In genomic region chr6:90437041-90437440, GRCm38 (mm10) we compare ENCODE assay signal across 26 mouse cellular contexts. TPM values are rescaled to one million over a fixed set of nuclear protein-coding genes. Genes with fewer than 3 reads are reported as not detected.
DNase-seq lines count a peak whose midpoint lies in the region; ATAC-seq and TF ChIP-seq lines count a peak whose summit lies in the region.
"Had no signal": no experiment of that assay in that cellular context is flagged by ENCODE, and none has a peak within 500 bp of the region (broad histone marks: within the 10 kb centered on the region; RNA-seq: fewer than 3 reads in every experiment).

No protein-coding gene starts in this region.

- H3K4me1 ChIP-seq in E14TG2a.4 (replicated peaks; ENCODE audit: low read depth, low read length) = peaks cover 44% of the 10 kb centered on the region
- peaks cover 3% of the 10 kb centered on the region for H3K4me1 ChIP-seq in ES-Bruce4 (ENCODE audit: control insufficient read depth, insufficient read depth, low read length)
- H3K4me1 ChIP-seq in ES-E14 (ENCODE audit: control insufficient read depth in 2 of 2, insufficient read depth in 2 of 2, low read length in 2 of 2, poor library complexity in 1 of 2) = peaks cover 0 to 18% of the 10 kb centered on the region in 2 experiments; a peak in 3 of 4 replicates
- H3K4me1 ChIP-seq: embryonic facial prominence, embryonic 12.5 days had no signal

- ATAC-seq in erythroblast, adult 5-6 weeks (replicated peaks; ENCODE audit: low FRiP score, poor library complexity, severe bottlenecking) = no peak
- ATAC-seq: forebrain, embryonic 14.5 days; forebrain, postnatal 0 days had no signal

- no peak for DNase-seq in ES-E14 (ENCODE audit: low read depth, low spot score)
- DNase-seq in ZHBTc4 (ENCODE audit: low read depth, low spot score) = peak; percentile 51
- no peak for DNase-seq in heart, postnatal 36 days
- no peak for DNase-seq in heart, adult 11 months
- DNase-seq: adrenal gland, adult 2 months; adrenal gland, postnatal 10 days; adrenal gland, postnatal 25 days; cerebellum, adult 11 months; cerebellum, adult 18-20 months; cerebellum, adult 8-10 months; cerebellum, adult 9-11 months; cerebellum, postnatal 14 days; cerebellum, postnatal 36 days; forebrain, postnatal 0 days had no signal

- in situ Hi-C loops in ES-E14 (cut with MboI; ENCODE audit: low sequenced_read_pairs in 2 of 2, unreplicated experiment in 2 of 2) = no loop called here

- TF ChIP-seq CTCF in E14TG2a.4 (conservative IDR thresholded peaks at IDR 0.05; ENCODE audit: low read length) (no peak), ES-Bruce4 (IDR thresholded peaks at IDR 0.05; ENCODE audit: low read depth, low read length) (no peak)

- no peaks in the 10 kb centered on the region for H3K27me3 ChIP-seq in E14TG2a.4 (ENCODE audit: insufficient read depth, low read length)
- no peaks in the 10 kb centered on the region for H3K27me3 ChIP-seq in ES-Bruce4 (ENCODE audit: control insufficient read depth, insufficient read depth, low read length, poor library complexity, severe bottlenecking)
- H3K27me3 ChIP-seq: embryonic facial prominence, embryonic 12.5 days; forebrain, embryonic 12.5 days had no signal

- no peak for TF ChIP-seq EP300 in ES-Bruce4 (IDR thresholded peaks at IDR 0.05; ENCODE audit: insufficient read depth, low read depth, low read length)

- intact Hi-C loops in heart, postnatal 36 days (cut with DNase I) = no loop called here

- TF ChIP-seq POLR2A in ES-Bruce4 (IDR thresholded peaks at IDR 0.05; ENCODE audit: insufficient read depth, low read length) = no peak

- H3K9ac ChIP-seq in ES-Bruce4 (ENCODE audit: low read depth, poor library complexity, severe bottlenecking) (no peak overlapping the region), ES-E14 (ENCODE audit: insufficient read depth, low read depth, low read length, poor library complexity, severe bottlenecking) (peak overlapping the region; percentile 60; the same call in 1 of the 2 replicates)
- H3K9ac ChIP-seq: embryonic facial prominence, embryonic 12.5 days; forebrain, embryonic 12.5 days; forebrain, postnatal 0 days had no signal

- H3K36me3 ChIP-seq in E14TG2a.4 (ENCODE audit: insufficient read depth, low read length) (peaks cover 15% of the 10 kb centered on the region), ES-Bruce4 (ENCODE audit: control insufficient read depth, insufficient read depth, low read length, poor library complexity, severe bottlenecking) (no peaks in the 10 kb centered on the region), ES-E14 (ENCODE audit: control insufficient read depth, insufficient read depth, low read length, poor library complexity, severe bottlenecking) (peaks cover 8% of the 10 kb centered on the region)
- H3K36me3 ChIP-seq: embryonic facial prominence, embryonic 10.5 days; embryonic facial prominence, embryonic 12.5 days; forebrain, embryonic 10.5 days; forebrain, embryonic 12.5 days had no signal

- peak overlapping the region; percentile 70 for H3K27ac ChIP-seq in ES-Bruce4 (ENCODE audit: insufficient read depth, low read length)
- H3K27ac ChIP-seq in ES-E14 (ENCODE audit: insufficient read depth, low read depth, low read length, poor library complexity, severe bottlenecking) = peak overlapping the region; percentile 84
- H3K27ac ChIP-seq: embryonic facial prominence, embryonic 10.5 days; embryonic facial prominence, embryonic 12.5 days; forebrain, embryonic 10.5 days; forebrain, embryonic 12.5 days had no signal

- no peaks in the 10 kb centered on the region for H3K9me3 ChIP-seq in E14TG2a.4 (ENCODE audit: low read length)
- no peaks in the 10 kb centered on the region for H3K9me3 ChIP-seq in ES-Bruce4 (replicated peaks; ENCODE audit: control insufficient read depth, insufficient read depth, low read length, poor library complexity, severe bottlenecking)
- H3K9me3 ChIP-seq in ES-E14 (ENCODE audit: control insufficient read depth, insufficient read depth, low read depth, low read length) = no peaks in the 10 kb centered on the region
- H3K9me3 ChIP-seq: embryonic facial prominence, embryonic 12.5 days; forebrain, embryonic 12.5 days had no signal

- peak overlapping the region; percentile 59 for H3K4me3 ChIP-seq in E14TG2a.4 (replicated peaks; ENCODE audit: low read length)
- peak overlapping the region; percentile 36; the same call in 1 of the 2 replicates for H3K4me3 ChIP-seq in ES-Bruce4 (ENCODE audit: low read depth, low read length)
- peak overlapping the region; percentile 27 to 47 for H3K4me3 ChIP-seq in ES-E14 (ENCODE audit: insufficient read depth in 1 of 2, low read depth in 1 of 2, low read length in 2 of 2, poor library complexity in 1 of 2, severe bottlenecking in 1 of 2)
- H3K4me3 ChIP-seq: embryonic facial prominence, embryonic 10.5 days; embryonic facial prominence, embryonic 12.5 days; erythroblast, embryonic 14.5 days; forebrain, embryonic 10.5 days; forebrain, embryonic 12.5 days had no signal

TF ChIP-seq in ES-E14, 5 proteins besides CTCF, POLR2A, EP300 and RAD21:
- no peak for TF ChIP-seq CHD2 (IDR thresholded peaks at IDR 0.05; ENCODE audit: low read depth, low read length)
- TF ChIP-seq HCFC1 (IDR thresholded peaks at IDR 0.05; ENCODE audit: borderline replicate concordance, insufficient read depth, low read length) = no peak
- TF ChIP-seq ZNF384 (IDR thresholded peaks at IDR 0.05; ENCODE audit: low read depth, low read length) = no peak
- TF ChIP-seq ZC3H11A (IDR thresholded peaks at IDR 0.05; ENCODE audit: borderline replicate concordance, low read depth, low read length) = no peak
- no peak for TF ChIP-seq MAFK (IDR thresholded peaks at IDR 0.05; ENCODE audit: insufficient read depth, low read depth, low read length)
TF ChIP-seq in ES-E14: peak in this region for 0.

RNA-seq across cellular contexts. Expression of gene Cfap100, which starts 8.4 kb away (rescaled TPM):
- polyA plus RNA-seq in ES-Bruce4 (2011; ENCODE audit: insufficient read depth, insufficient read length, low read depth, missing spikeins) = 2.1 TPM in 1 of 2 replicates, not detected in the other
- 0.98 and 1.0 TPM in 2 replicates for total RNA-seq in ES-E14 (2012; rRNA removed)
- total RNA-seq in erythroblast, adult 5-6 weeks (2015; ENCODE audit: low replicate concordance) = not detected in 2 replicates
- total RNA-seq in erythroblast, adult 5-6 weeks (2017; ENCODE audit: low replicate concordance) = not detected in 2 replicates
- under 1 TPM in 1 of 2 experiments, not detected in 1; 0.35 TPM for total RNA-seq in heart, postnatal 36 days (2021)
- total RNA-seq: common myeloid progenitor, adult 5-6 weeks; MEL had no signal
- polyA plus RNA-seq: erythroblast, embryonic 14.5 days had no signal

RNA-seq across cellular contexts. Expression of gene Klf15, which starts 25.3 kb away (rescaled TPM):
- 4.8 and 7.4 TPM in 2 replicates for polyA plus RNA-seq in ES-Bruce4 (2011; ENCODE audit: insufficient read depth, insufficient read length, low read depth, missing spikeins)
- total RNA-seq in ES-E14 (2012; rRNA removed) = 6.4 and 11.3 TPM in 2 replicates
- not detected in 2 replicates for total RNA-seq in erythroblast, adult 5-6 weeks (2015; ENCODE audit: low replicate concordance)
- 0.42 and 0.43 TPM in 2 replicates for total RNA-seq in erythroblast, adult 5-6 weeks (2017; ENCODE audit: low replicate concordance)
- total RNA-seq in heart, postnatal 36 days (2021) = 10 to 100 TPM; 60.8 to 87.4 TPM
- total RNA-seq: common myeloid progenitor, adult 5-6 weeks; MEL had no signal
- polyA plus RNA-seq: C2C12; erythroblast, embryonic 14.5 days had no signal

RNA-seq across cellular contexts. Expression of gene Aldh1l1, which starts 49.2 kb away (rescaled TPM):
- 5.0 and 5.8 TPM in 2 replicates for polyA plus RNA-seq in ES-Bruce4 (2011; ENCODE audit: insufficient read depth, insufficient read length, low read depth, missing spikeins)
- 3.9 and 4.0 TPM in 2 replicates for total RNA-seq in ES-E14 (2012; rRNA removed)
- not detected in 2 replicates for total RNA-seq in erythroblast, adult 5-6 weeks (2015; ENCODE audit: low replicate concordance)
- total RNA-seq in erythroblast, adult 5-6 weeks (2017; ENCODE audit: low replicate concordance) = 1.2 TPM in 1 of 2 replicates, not detected in the other
- 1 to 10 TPM; 1.9 to 2.2 TPM for total RNA-seq in heart, postnatal 36 days (2021)
- polyA plus RNA-seq: erythroblast, embryonic 14.5 days had no signal
